Mouse (Mus musculus) C2C12 (cell line): ENCODE results near the gene Ccdc40.

Experiments
- MYOD1 ChIP-seq: IDR thresholded peaks from one replicate; pipeline ENCODE4 v1.6.1; 2011; ENCODE audit warnings: low read depth; ENCODE audit not compliant: control insufficient read depth, insufficient read length
- MYOG ChIP-seq: IDR thresholded peaks from one replicate; pipeline ENCODE4 v1.6.1; 2011; ENCODE audit not compliant: control insufficient read depth, insufficient read length; ENCODE audit errors: extremely low read depth
- USF1 ChIP-seq: IDR thresholded peaks from one replicate; pipeline ENCODE4 v1.6.1; 2011; ENCODE audit warnings: low read depth, mild to moderate bottlenecking, control low read depth, moderate library complexity

- no peak for TF ChIP-seq USF1
- no peak for TF ChIP-seq MYOG
- TF ChIP-seq MYOD1: no peak
These were observed 12.4 kb upstream of the Ccdc40 start for GRCm38 (mm10) chr11:119215905-119216507.
